Mouse (Mus musculus) olfactory bulb, adult 2 months (tissue): Measurements from ENCODE around the gene Syn3. TPM values are rescaled to one million over a fixed set of nuclear protein-coding genes. Genes with fewer than 3 reads are reported as not detected.

Experiments used
- H3K27ac ChIP-seq: fragments of 200-500 bp; 2 replicates; pipeline ENCODE4 v1.5.1; 2012; ENCODE audit warnings: low read depth, low read length; ENCODE audit not compliant: insufficient read depth
- H3K4me1 ChIP-seq: fragments of 200-500 bp; 2 replicates; pipeline ENCODE4 v1.6.1; 2012; ENCODE audit warnings: low read length; ENCODE audit not compliant: control insufficient read depth, insufficient read depth
- H3K4me3 ChIP-seq: fragments of 200-500 bp; 2 replicates; pipeline ENCODE4 v1.5.1; 2012; ENCODE audit warnings: mild to moderate bottlenecking, low read depth, low read length, moderate library complexity; ENCODE audit not compliant: insufficient read depth
- CTCF ChIP-seq: fragments of 200-500 bp; IDR thresholded peaks from 2 replicates; pipeline ENCODE4 v1.5.1; 2012; ENCODE audit warnings: low read depth, mild to moderate bottlenecking, low read length, moderate library complexity; ENCODE audit not compliant: insufficient read depth
- POLR2A ChIP-seq: fragments of 200-500 bp; IDR thresholded peaks from 2 replicates; pipeline ENCODE4 v1.6.1; 2012; ENCODE audit warnings: mild to moderate bottlenecking, low read depth, low read length, moderate library complexity; ENCODE audit not compliant: insufficient read depth
- WGBS: fragments of 180-500 bp; shearing (Covaris S2); methylation state at CpG from one replicate; pipeline ENCODE4 v1.1.7; 2018; 5-methylcytosine and 5-hydroxymethylcytosine counted together
- polyA plus RNA-seq: library from polyadenylated mRNA; stranded (reverse); fragments of >200 nt; gene quantifications from 2 replicates; pipeline ENCODE4 v1.2.4, GENCODE M21; 2012; ENCODE audit warnings: low replicate concordance; ENCODE audit not compliant: missing spikeins, insufficient read depth, insufficient read length

Gene Syn3
- polyA plus RNA-seq, 1 experiment = not detected

- peaks cover 2% of the 10 kb centered on the region; the same call in 1 of the 2 replicates for H3K4me1 ChIP-seq
- no peak overlapping the region for H3K4me3 ChIP-seq
- WGBS = 89% methylated on average over 4 of the region's 4 CpGs
- no peak overlapping the region for H3K27ac ChIP-seq
- TF ChIP-seq CTCF (no peak), POLR2A (no peak)
These were observed 129.3 kb downstream of the Syn3 start for GRCm38 (mm10) chr10:86369346-86369745.

GRCm38 (mm10) chr10:86368811-86369210 is 129.9 kb downstream of the Syn3 start:
- H3K27ac ChIP-seq = no peak overlapping the region
- peaks cover 2% of the 10 kb centered on the region; the same call in 1 of the 2 replicates for H3K4me1 ChIP-seq
- 86% methylated on average over 12 of the region's 12 CpGs for WGBS
- H3K4me3 ChIP-seq = no peak overlapping the region
- TF ChIP-seq POLR2A (no peak), CTCF (no peak)

GRCm38 (mm10) chr10:86367346-86367745 is 131.3 kb downstream of the Syn3 start:
- Histone ChIP-seq H3K4me3 (no peak overlapping the region), H3K4me1 (peaks cover 2% of the 10 kb centered on the region; the same call in 1 of the 2 replicates), H3K27ac (no peak overlapping the region)
- TF ChIP-seq CTCF (no peak), POLR2A (no peak)
- 87% methylated on average over 4 of the region's 4 CpGs for WGBS

- Histone ChIP-seq H3K27ac (no peak overlapping the region), H3K4me3 (no peak overlapping the region), H3K4me1 (peaks cover 2% of the 10 kb centered on the region; the same call in 1 of the 2 replicates)
- TF ChIP-seq POLR2A = no peak
- TF ChIP-seq CTCF = no peak
- WGBS = 48% methylated on average over 5 of the region's 5 CpGs
These were observed 133.0 kb downstream of the Syn3 start for GRCm38 (mm10) chr10:86365632-86366092.

- WGBS = 82% methylated on average over 8 of the region's 8 CpGs
- H3K4me3 ChIP-seq = no peak overlapping the region
- no peak overlapping the region for H3K27ac ChIP-seq
- no peak for TF ChIP-seq POLR2A
- TF ChIP-seq CTCF = no peak
- peaks cover 2% of the 10 kb centered on the region; the same call in 1 of the 2 replicates for H3K4me1 ChIP-seq
These were observed 134.9 kb downstream of the Syn3 start for GRCm38 (mm10) chr10:86363669-86364309.

GRCm38 (mm10) chr10:86359699-86360098 is 139.0 kb downstream of the Syn3 start:
- 55% methylated on average over 4 of the region's 4 CpGs for WGBS
- Histone ChIP-seq H3K27ac (no peak overlapping the region), H3K4me3 (no peak overlapping the region), H3K4me1 (no peaks in the 10 kb centered on the region)
- no peak for TF ChIP-seq POLR2A
- no peak for TF ChIP-seq CTCF

- 59% methylated on average over 2 of the region's 2 CpGs for WGBS
- TF ChIP-seq POLR2A = no peak
- no peak for TF ChIP-seq CTCF
- no peaks in the 10 kb centered on the region for H3K4me1 ChIP-seq
- H3K4me3 ChIP-seq = no peak overlapping the region
- no peak overlapping the region for H3K27ac ChIP-seq
These were observed 139.5 kb downstream of the Syn3 start for GRCm38 (mm10) chr10:86359208-86359607.

- 73% methylated on average over 7 of the region's 7 CpGs for WGBS
- Histone ChIP-seq H3K4me3 (no peak overlapping the region), H3K4me1 (no peaks in the 10 kb centered on the region), H3K27ac (no peak overlapping the region)
- TF ChIP-seq POLR2A (no peak), CTCF (no peak)
These were observed 140.3 kb downstream of the Syn3 start for GRCm38 (mm10) chr10:86358307-86358975.

GRCm38 (mm10) chr10:86356819-86357563 is 141.7 kb downstream of the Syn3 start:
- no peaks in the 10 kb centered on the region for H3K4me1 ChIP-seq

More at GRCm38 (mm10) chr10:86356819-86357563, 141.7 kb downstream of the Syn3 start:
- 64% methylated on average over 5 of the region's 5 CpGs for whole genome bisulfite sequencing
- H3K27ac ChIP-seq = no peak overlapping the region
- TF ChIP-seq CTCF = no peak
- TF ChIP-seq POLR2A = no peak
- H3K4me3 ChIP-seq = no peak overlapping the region
